Mouse (Mus musculus): Measurements from ENCODE around the gene Notch2.

Gene Notch2

GRCm38 (mm10) chr3:98074622-98075231, 61.4 kb downstream of the Notch2 start:
- DNase-seq (ENCODE audit: low read depth), result no peak

- DNase-seq (ENCODE audit: low read depth), result no peak
Observed at GRCm38 (mm10) chr3:98077866-98078265, 64.5 kb downstream of the Notch2 start.

GRCm38 (mm10) chr3:98078816-98079215, 65.5 kb downstream of the Notch2 start:
- DNase-seq (ENCODE audit: low read depth), result no peak

- no peak for DNase-seq (ENCODE audit: low read depth)
Observed at GRCm38 (mm10) chr3:98079601-98080215, 66.4 kb downstream of the Notch2 start.

GRCm38 (mm10) chr3:98080630-98081029, 67.3 kb downstream of the Notch2 start:
- no peak for DNase-seq (ENCODE audit: low read depth)

- no peak for DNase-seq (ENCODE audit: low read depth)
Observed at GRCm38 (mm10) chr3:98082188-98082587, 68.9 kb downstream of the Notch2 start.

GRCm38 (mm10) chr3:98082972-98083371, 69.6 kb downstream of the Notch2 start:
- no peak for DNase-seq (ENCODE audit: low read depth)

- DNase-seq (ENCODE audit: low read depth), result peak; percentile 14
Observed at GRCm38 (mm10) chr3:98084061-98084655, 70.8 kb downstream of the Notch2 start.

- DNase-seq (ENCODE audit: low read depth), result no peak
Observed at GRCm38 (mm10) chr3:98084870-98085269, 71.5 kb downstream of the Notch2 start.

GRCm38 (mm10) chr3:98085812-98086268, 72.5 kb downstream of the Notch2 start:
- DNase-seq (ENCODE audit: low read depth), result no peak

GRCm38 (mm10) chr3:98086441-98086840, 73.1 kb downstream of the Notch2 start:
- no peak for DNase-seq (ENCODE audit: low read depth)

GRCm38 (mm10) chr3:98086860-98087259, 73.5 kb downstream of the Notch2 start:
- DNase-seq (ENCODE audit: low read depth), result no peak

GRCm38 (mm10) chr3:98087551-98087950, 74.2 kb downstream of the Notch2 start:
- no peak for DNase-seq (ENCODE audit: low read depth)

- DNase-seq (ENCODE audit: low read depth), result no peak
Observed at GRCm38 (mm10) chr3:98089702-98090101, 76.4 kb downstream of the Notch2 start.

GRCm38 (mm10) chr3:98090129-98090528, 76.8 kb downstream of the Notch2 start:
- no peak for DNase-seq (ENCODE audit: low read depth)

- no peak for DNase-seq (ENCODE audit: low read depth)
Observed at GRCm38 (mm10) chr3:98092680-98093370, 79.5 kb downstream of the Notch2 start.

- no peak for DNase-seq (ENCODE audit: low read depth)
Observed at GRCm38 (mm10) chr3:98093954-98094353, 80.6 kb downstream of the Notch2 start.

- DNase-seq (ENCODE audit: low read depth), result no peak
Observed at GRCm38 (mm10) chr3:98094629-98095583, 81.6 kb downstream of the Notch2 start.

- no peak for DNase-seq (ENCODE audit: low read depth)
Observed at GRCm38 (mm10) chr3:98096981-98097380, 83.7 kb downstream of the Notch2 start.

GRCm38 (mm10) chr3:98098676-98099075, 85.3 kb downstream of the Notch2 start:
- DNase-seq (ENCODE audit: low read depth), result no peak

- DNase-seq (ENCODE audit: low read depth), result peak; percentile 50
Observed at GRCm38 (mm10) chr3:98099287-98099686, 86.0 kb downstream of the Notch2 start.

GRCm38 (mm10) chr3:98101541-98101940, 88.2 kb downstream of the Notch2 start:
- DNase-seq (ENCODE audit: low read depth), result no peak
